Mouse (Mus musculus) limb, embryonic 13.5 days (tissue): ENCODE results near the gene Enpp3. TPM values are rescaled to one million over a fixed set of nuclear protein-coding genes. Genes with fewer than 3 reads are reported as not detected.

ENCODE experiments used
- ATAC-seq: fragments of 200-750 bp; cut with Nextera tagmentation; 2 replicates; pipeline ENCODE4 v1.8.0; 2017; ENCODE audit warnings: low read depth, moderate number of reproducible peaks, moderate TSS enrichment; ENCODE audit not compliant: low FRiP score
- H3K27ac ChIP-seq: fragments of 300-500 bp; sonication (generic); 2 replicates; pipeline ENCODE4 v1.5.1; 2015; ENCODE audit warnings: inconsistent platforms, mild to moderate bottlenecking, moderate library complexity
- H3K27me3 ChIP-seq: fragments of 300-500 bp; sonication (generic); 2 replicates; pipeline ENCODE4 v1.6.1; 2015; ENCODE audit warnings: mild to moderate bottlenecking, inconsistent platforms
- H3K36me3 ChIP-seq: fragments of 300-500 bp; sonication (generic); 2 replicates; pipeline ENCODE4 v1.6.1; 2015; ENCODE audit warnings: inconsistent platforms, mild to moderate bottlenecking, moderate library complexity
- H3K4me1 ChIP-seq: fragments of 300-500 bp; sonication (generic); 2 replicates; pipeline ENCODE4 v1.6.1; 2015; ENCODE audit warnings: inconsistent platforms
- H3K4me2 ChIP-seq: fragments of 300-500 bp; sonication (generic); replicated peaks from 2 replicates; pipeline ENCODE4 v1.6.1; 2015; ENCODE audit warnings: inconsistent platforms, mild to moderate bottlenecking, moderate library complexity
- H3K4me3 ChIP-seq: fragments of 300-500 bp; sonication (generic); 2 replicates; pipeline ENCODE4 v1.5.1; 2015; ENCODE audit warnings: moderate library complexity, mild to moderate bottlenecking, inconsistent platforms
- H3K9ac ChIP-seq: fragments of 300-500 bp; sonication (generic); 2 replicates; pipeline ENCODE4 v1.6.1; 2015; ENCODE audit warnings: mild to moderate bottlenecking, inconsistent platforms
- H3K9me3 ChIP-seq: fragments of 300-500 bp; sonication (generic); 2 replicates; pipeline ENCODE4 v1.6.1; 2016; ENCODE audit warnings: inconsistent platforms
- WGBS: fragments of 180-500 bp; shearing (Covaris S2); methylation state at CpG from one replicate; pipeline ENCODE4 v1.1.7; 2015; 5-methylcytosine and 5-hydroxymethylcytosine counted together
- polyA plus RNA-seq: library from polyadenylated mRNA; unstranded; fragments of >200 nt; fragmentation: Nextera tagmentation; extraction: Ambion mirVana; gene quantifications from 2 replicates; pipeline ENCODE4 v1.2.1, GENCODE M21; 2015

Gene Enpp3
- 8.1 and 8.2 TPM in 2 replicates for polyA plus RNA-seq

DNA sequence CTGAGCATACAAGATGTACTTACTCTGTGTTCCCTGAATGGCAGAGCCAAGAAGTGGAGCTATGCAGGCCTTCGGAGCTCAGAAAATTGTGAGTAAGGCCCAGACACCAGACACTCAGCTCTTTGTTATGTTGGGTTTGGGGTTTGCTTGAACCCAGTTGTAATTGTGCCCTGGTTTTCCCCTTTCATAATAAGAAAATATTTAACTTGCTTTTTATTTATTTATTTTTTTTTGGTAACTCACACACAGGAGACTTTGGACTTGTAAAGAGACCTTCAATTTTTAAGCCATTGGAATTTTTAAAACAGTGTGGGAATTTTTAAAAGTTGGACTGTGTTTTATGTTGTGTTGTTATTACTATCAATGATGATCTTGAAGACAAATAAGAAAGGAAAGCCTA, at the start of gene Enpp3:
Gene Enpp3 (minus strand): TSS at position 148 of the 400 bp plus-strand sequence.
- Histone ChIP-seq H3K9ac (no peak within 1 kb of the TSS), H3K4me3 (no peak within 1 kb of the TSS), H3K9me3 (no peaks in the 10 kb centered on the region), H3K27me3 (no peaks in the 10 kb centered on the region), H3K4me2 (no peak within 1 kb of the TSS), H3K36me3 (no peaks in the 10 kb centered on the region), H3K4me1 (no peaks in the 10 kb centered on the region), H3K27ac (no peak within 1 kb of the TSS)
- WGBS = 86% methylated on average over 1 of the region's 1 CpGs
- ATAC-seq = no peak

DNA sequence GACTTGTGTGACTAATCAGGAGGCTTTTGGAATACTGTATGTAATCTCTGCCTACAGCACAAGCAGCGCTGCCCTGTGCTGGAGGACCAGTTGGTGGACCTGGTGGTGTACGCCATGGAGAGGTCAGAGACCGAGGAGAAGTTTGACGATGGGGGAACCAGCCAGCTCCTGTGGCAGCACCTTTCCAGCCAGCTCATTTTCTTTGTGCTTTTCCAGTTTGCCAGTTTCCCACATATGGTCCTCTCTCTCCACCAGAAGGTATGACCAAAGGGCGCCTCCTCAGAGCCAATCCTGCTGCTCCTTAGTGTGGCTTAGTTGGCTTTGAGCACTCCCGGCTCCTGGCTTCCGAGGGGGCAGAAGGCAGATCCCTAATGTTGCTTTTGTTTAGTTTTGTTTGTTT, 45.7 kb upstream of the Enpp3 start:
- Histone ChIP-seq H3K36me3 (peaks cover 85% of the 10 kb centered on the region), H3K4me2 (no peak overlapping the region), H3K27me3 (no peaks in the 10 kb centered on the region), H3K9ac (no peak overlapping the region), H3K9me3 (no peaks in the 10 kb centered on the region), H3K4me3 (no peak overlapping the region), H3K4me1 (no peaks in the 10 kb centered on the region), H3K27ac (no peak overlapping the region)
- no peak for ATAC-seq
- 93% methylated on average over 7 of the region's 7 CpGs for WGBS

DNA sequence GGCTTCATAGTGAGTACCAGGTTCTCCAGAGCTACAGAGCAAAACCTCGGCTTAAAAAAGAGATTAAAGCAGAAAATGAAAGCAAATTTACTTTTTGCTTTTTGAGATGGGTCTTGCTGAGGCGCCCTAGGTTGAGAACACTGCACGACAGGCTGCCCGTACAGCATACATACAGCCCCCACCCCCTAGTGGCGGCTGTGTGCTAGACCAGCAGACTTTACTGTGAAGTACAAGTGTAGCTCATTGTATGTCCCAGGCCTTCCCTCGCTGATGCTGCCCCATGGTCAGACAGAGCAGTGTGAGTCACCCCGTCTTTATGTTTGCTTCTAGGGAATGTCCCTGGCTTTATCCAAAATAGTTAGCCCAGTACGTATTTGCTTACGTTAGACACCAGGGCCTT, 43.4 kb upstream of the Enpp3 start:
- WGBS = 86% methylated on average over 9 of the region's 9 CpGs
- no peak overlapping the region for H3K27ac ChIP-seq
- H3K27me3 ChIP-seq = no peaks in the 10 kb centered on the region
- no peaks in the 10 kb centered on the region for H3K4me1 ChIP-seq
- no peaks in the 10 kb centered on the region for H3K9me3 ChIP-seq
- H3K4me2 ChIP-seq = no peak overlapping the region
- H3K9ac ChIP-seq = no peak overlapping the region
- H3K36me3 ChIP-seq = peaks cover 87% of the 10 kb centered on the region
- H3K4me3 ChIP-seq = no peak overlapping the region
- ATAC-seq = no peak

DNA sequence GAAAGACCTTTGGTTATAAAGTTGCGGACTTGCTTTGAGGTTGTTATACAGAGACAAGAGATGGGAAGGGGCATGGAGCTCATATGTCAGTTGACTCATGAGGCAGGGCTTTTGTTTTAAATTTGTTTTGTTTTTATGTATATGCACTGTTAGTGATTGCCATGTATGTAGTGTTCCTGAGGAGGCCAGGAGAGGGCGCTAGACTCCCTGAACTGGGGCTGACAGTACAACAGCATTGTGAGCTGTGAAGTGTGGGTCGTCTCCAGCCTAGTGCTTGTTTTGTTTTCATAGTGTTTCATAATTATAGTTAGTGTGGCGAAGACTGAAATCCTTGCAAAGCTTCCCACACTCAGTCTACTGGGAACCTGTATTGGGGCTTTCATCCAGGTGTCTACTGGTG, 31.0 kb upstream of the Enpp3 start:
- Histone ChIP-seq H3K4me2 (no peak overlapping the region), H3K36me3 (peaks cover 69% of the 10 kb centered on the region), H3K4me1 (peaks cover 2% of the 10 kb centered on the region; the same call in 1 of the 2 replicates), H3K27me3 (no peaks in the 10 kb centered on the region), H3K27ac (no peak overlapping the region), H3K9me3 (no peaks in the 10 kb centered on the region), H3K4me3 (no peak overlapping the region), H3K9ac (no peak overlapping the region)
- ATAC-seq = no peak
- WGBS = 80% methylated on average over 4 of the region's 4 CpGs

DNA sequence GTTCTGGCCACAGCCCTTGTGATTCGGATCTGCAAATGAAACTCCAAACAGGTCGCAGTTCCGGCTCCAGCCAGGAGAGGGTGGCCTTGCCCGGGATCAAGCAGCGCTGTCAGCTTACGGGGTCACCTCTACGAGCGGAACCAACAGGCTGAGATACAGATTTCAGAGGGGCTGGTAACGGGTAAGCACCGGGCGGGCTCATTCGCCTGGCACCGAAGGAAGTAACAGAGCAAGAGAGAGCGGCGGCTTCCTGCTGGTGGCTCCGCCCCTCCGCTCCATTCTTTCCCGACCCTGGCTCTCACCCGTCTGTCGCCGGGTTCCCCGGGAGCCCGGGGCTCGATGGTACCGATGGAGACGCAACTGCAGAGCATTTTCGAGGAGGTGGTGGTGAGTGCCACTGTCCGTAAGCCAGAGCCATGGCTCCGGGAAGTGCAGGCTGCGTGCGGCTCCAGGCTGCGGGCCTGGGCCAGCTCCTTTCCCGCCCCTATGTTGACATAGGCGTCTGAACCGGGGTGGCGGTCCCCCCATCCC, 27.2 kb upstream of the Enpp3 start, which contains the start of gene Med23:
Gene Med23 (plus strand): TSS at position 227 of the 531 bp plus-strand sequence.
- H3K27ac ChIP-seq = no peak within 1 kb of the TSS
- H3K9me3 ChIP-seq = no peaks in the 10 kb centered on the region
- ATAC-seq = peak; percentile 100
- no peaks in the 10 kb centered on the region for H3K27me3 ChIP-seq
- H3K4me3 ChIP-seq = peak within 1 kb of the TSS; percentile 81
- under 1% methylated on average over 36 of the region's 36 CpGs for WGBS
- peaks cover 2% of the 10 kb centered on the region; the same call in 1 of the 2 replicates for H3K4me1 ChIP-seq
- peaks cover 34% of the 10 kb centered on the region for H3K36me3 ChIP-seq
- peak within 1 kb of the TSS; percentile 91 for H3K9ac ChIP-seq
- peak within 1 kb of the TSS; percentile 70 for H3K4me2 ChIP-seq

DNA sequence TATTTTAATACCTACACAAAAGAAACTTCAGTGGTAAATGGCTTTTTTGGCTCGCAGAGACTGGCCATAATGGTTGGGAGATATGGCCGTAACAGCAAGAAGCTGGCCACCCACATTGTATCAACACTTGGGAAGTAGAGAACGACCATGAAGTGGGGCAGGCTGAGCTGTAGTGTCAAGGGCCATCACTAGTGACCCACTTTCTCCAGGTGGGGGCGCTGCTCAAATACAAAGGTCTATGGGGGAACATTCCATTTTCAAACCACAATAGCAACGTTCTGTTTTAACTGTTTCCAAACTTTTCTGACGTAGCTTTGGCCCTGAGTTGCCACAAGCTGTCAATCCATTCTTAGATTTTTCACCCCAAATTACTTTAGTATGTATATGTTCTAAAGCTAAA, 21.8 kb upstream of the Enpp3 start:
- Histone ChIP-seq H3K4me1 (no peaks in the 10 kb centered on the region), H3K36me3 (no peaks in the 10 kb centered on the region), H3K9me3 (no peaks in the 10 kb centered on the region), H3K4me3 (no peak overlapping the region), H3K4me2 (no peak overlapping the region), H3K9ac (no peak overlapping the region), H3K27ac (no peak overlapping the region), H3K27me3 (no peaks in the 10 kb centered on the region)
- 69% methylated on average over 6 of the region's 6 CpGs for WGBS
- no peak for ATAC-seq

DNA sequence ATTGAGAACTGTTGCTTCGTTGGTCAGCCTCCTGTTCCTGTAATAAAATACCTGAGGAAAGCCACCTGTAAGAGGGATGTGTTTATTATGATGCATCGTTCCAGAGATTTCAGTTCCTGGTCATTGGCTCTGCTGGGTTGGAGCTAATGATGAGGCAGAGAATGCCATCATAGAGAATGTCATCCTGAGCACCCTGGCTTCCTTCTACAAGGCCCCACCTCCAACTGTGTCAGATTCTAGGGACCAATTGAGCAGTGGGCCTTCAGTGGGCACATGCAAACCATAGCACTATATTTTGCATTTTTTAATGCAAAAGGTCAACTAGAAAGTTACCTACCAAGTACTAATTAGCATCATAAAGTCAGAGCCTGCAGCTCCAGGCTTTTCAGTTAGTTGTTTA, 20.5 kb upstream of the Enpp3 start:
- no peaks in the 10 kb centered on the region for H3K36me3 ChIP-seq
- no peaks in the 10 kb centered on the region for H3K4me1 ChIP-seq
- no peak overlapping the region for H3K9ac ChIP-seq
- 69% methylated on average over 2 of the region's 2 CpGs for WGBS
- no peak for ATAC-seq
- no peak overlapping the region for H3K4me2 ChIP-seq
- H3K27ac ChIP-seq = no peak overlapping the region
- H3K27me3 ChIP-seq = no peaks in the 10 kb centered on the region
- H3K4me3 ChIP-seq = no peak overlapping the region
- H3K9me3 ChIP-seq = no peaks in the 10 kb centered on the region

DNA sequence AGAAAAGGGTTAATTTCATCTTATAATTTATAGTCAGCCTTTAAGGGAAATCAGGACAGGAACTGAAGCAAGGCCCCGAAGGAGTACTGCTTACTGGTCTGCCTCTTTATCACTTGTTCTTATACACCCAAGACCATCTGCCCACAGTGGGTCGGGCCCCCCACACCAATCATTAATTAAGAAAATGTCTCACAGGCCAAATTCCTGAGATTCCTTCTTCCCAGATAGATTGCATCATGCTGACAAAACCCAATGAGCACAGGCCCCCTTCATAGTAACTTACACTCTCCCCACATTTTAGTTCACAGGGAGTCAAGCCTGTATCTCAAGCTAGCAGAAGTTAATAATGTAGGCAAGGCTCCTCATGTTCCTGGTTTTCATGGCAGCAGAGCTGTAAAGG, 625 bp downstream of the Enpp3 start:
- Histone ChIP-seq H3K9ac (no peak overlapping the region), H3K27ac (no peak overlapping the region), H3K9me3 (no peaks in the 10 kb centered on the region), H3K4me2 (no peak overlapping the region), H3K36me3 (no peaks in the 10 kb centered on the region), H3K27me3 (no peaks in the 10 kb centered on the region), H3K4me1 (no peaks in the 10 kb centered on the region), H3K4me3 (no peak overlapping the region)
- ATAC-seq = no peak
- WGBS = 21% methylated on average over 2 of the region's 2 CpGs

DNA sequence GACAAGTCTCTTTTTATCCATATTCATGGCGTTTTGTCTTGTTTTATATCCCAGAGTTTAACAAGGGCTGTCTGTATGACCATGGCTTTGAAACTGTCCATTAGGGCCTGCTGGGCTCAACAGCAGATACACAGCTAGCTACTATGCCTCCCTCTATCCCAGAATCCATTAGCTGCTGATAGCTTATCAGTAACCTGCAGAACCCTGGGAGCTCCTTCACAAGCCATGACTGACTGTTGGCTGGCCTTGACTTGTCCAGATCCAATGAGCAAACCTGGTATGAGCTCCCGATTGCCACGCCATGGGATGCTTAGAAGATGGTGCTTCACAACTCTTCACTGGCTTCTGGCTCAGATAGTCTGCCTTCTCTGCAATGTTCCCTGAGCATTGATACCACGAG, 1.8 kb downstream of the Enpp3 start:
- Histone ChIP-seq H3K4me1 (peaks cover 9% of the 10 kb centered on the region), H3K27me3 (no peaks in the 10 kb centered on the region), H3K9me3 (no peaks in the 10 kb centered on the region), H3K27ac (no peak overlapping the region), H3K4me2 (no peak overlapping the region), H3K9ac (no peak overlapping the region), H3K36me3 (no peaks in the 10 kb centered on the region), H3K4me3 (no peak overlapping the region)
- 93% methylated on average over 4 of the region's 4 CpGs for WGBS
- no peak for ATAC-seq

DNA sequence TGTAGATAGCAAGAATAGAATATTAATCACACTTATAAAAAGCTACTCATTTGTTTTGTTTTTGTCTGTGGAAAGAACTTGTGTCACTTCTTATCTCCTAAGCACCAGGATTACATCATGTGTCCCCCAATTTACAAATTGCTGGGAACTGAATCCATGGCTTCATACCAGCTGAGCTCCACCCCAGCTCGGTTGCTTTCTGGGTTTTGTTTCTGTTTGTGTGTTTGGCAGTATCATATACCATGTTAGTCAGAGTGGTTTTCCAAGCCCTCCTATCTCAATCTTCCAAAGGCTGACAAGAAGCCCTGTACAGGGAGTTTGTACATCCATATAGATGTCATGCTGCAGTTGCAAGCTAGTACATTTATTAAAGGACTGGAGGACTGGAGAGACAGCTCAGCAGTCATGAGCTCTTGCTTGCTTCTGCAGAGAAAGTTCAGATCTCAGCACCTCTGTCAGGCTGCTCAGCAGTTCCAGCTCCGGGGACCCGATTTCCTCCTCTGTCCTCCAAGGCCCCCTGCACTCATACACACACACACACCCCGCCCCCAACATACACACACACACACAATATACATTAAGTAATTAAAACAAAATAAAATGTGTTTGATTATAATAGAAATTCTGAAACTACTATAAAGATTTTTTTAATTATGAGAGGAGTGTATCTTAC, 6.1 kb downstream of the Enpp3 start:
- no peaks in the 10 kb centered on the region for H3K9me3 ChIP-seq
- H3K4me2 ChIP-seq = peak overlapping the region; percentile 59; the same call in 1 of the 2 replicates
- H3K36me3 ChIP-seq = no peaks in the 10 kb centered on the region
- H3K4me1 ChIP-seq = peaks cover 23% of the 10 kb centered on the region
- no peaks in the 10 kb centered on the region for H3K27me3 ChIP-seq
- H3K9ac ChIP-seq = no peak overlapping the region
- 64% methylated on average over 4 of the region's 4 CpGs for whole genome bisulfite sequencing
- H3K4me3 ChIP-seq = 0 out of 2 replicates have a peak overlapping the region, but pooled peaks have one; percentile 26
- no peak for ATAC-seq
- H3K27ac ChIP-seq = no peak overlapping the region

DNA sequence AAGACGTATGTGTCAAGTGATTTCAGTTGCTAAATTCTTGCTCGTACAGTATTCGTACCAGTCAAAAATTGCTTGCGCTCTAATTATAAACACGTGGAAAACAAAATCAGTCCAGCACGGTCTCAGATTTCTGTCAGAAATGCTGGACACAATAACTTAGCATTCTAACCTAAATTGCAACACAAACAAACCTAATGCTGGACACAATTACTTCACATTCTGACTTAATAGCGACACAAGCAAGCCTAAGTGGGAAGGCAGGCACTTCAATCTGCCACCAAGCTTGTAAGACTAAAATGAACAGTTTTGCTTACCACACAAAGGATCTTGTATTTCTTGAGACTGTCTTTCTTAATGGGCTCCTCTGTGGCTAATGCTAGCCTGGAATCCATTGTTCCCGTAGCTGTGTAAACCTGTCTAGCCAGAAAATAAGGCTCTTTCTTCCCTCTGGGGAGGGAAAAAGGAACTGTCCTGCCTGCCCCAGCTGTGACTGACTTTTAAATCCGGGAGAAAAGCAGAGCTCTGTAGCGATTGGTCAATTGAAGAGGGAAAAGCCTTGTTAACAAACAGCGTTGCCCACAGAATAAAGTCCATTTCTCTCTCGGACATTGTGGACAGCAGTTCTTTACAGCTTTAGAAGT, 6.8 kb downstream of the Enpp3 start:
- Histone ChIP-seq H3K27ac (peak overlapping the region; percentile 16; the same call in 1 of the 2 replicates), H3K36me3 (no peaks in the 10 kb centered on the region), H3K4me3 (peak overlapping the region; percentile 26), H3K27me3 (no peaks in the 10 kb centered on the region), H3K9me3 (no peaks in the 10 kb centered on the region), H3K4me2 (peak overlapping the region; percentile 59), H3K9ac (peak overlapping the region; percentile 52; the same call in 1 of the 2 replicates), H3K4me1 (peaks cover 23% of the 10 kb centered on the region)
- ATAC-seq = peak; percentile 44; the same call in 1 of the 2 replicates
- WGBS = 11% methylated on average over 12 of the region's 12 CpGs

DNA sequence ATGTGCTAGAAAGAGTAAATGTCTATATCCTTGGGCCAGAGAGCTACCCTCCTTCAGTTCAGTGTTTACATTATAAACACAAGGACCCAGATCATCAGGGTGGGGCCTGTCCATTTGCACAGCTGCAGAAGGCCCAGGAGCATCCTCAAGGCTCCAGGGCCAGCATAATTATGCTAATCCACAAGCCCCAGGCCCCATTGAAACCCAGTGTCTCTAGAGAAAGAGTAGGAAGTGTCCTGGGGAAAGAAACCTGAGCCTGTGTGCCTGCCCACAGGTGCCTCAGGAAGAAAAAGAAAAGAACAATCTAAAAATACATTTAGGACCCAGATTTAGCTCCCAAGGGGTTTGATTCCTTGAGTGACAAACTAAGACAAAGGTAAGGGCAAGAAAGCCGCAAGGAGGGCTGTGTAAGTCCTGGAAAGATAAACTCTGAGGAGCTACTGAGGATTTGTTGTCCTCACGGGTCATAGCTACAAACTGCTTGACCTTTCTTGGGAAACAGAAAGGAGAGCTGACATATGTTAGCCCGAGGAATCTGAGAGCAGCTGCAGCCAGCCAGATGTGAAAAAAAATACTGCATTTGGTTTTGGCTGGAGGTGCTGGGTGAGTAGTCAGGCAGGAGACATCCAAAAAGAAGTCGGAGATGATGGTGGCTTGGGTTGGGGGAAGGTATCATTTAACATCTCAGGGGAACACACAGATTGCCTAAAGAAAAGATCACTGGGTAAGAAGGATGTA, 7.8 kb downstream of the Enpp3 start:
- WGBS = 17% methylated on average over 4 of the region's 4 CpGs
- H3K4me1 ChIP-seq = peaks cover 23% of the 10 kb centered on the region
- ATAC-seq = no peak
- H3K4me3 ChIP-seq = peak overlapping the region; percentile 26
- peak overlapping the region; percentile 59 for H3K4me2 ChIP-seq
- H3K27me3 ChIP-seq = no peaks in the 10 kb centered on the region
- no peaks in the 10 kb centered on the region for H3K36me3 ChIP-seq
- H3K9ac ChIP-seq = peak overlapping the region; percentile 39
- peak overlapping the region; percentile 33; the same call in 1 of the 2 replicates for H3K27ac ChIP-seq
- H3K9me3 ChIP-seq = no peaks in the 10 kb centered on the region
